Mouse (Mus musculus): Measurements from ENCODE around the gene Apoa4.

Gene Apoa4

GRCm38 (mm10) chr9:46228491-46228890, 12.0 kb upstream of the Apoa4 start, which contains the start of gene Apoa1:
Gene Apoa1 (plus strand): TSS chr9:46228580.
- no peak for DNase-seq

- DNase-seq = peak; percentile 89
These were observed 10.7 kb upstream of the Apoa4 start for GRCm38 (mm10) chr9:46229573-46230449.

- DNase-seq = no peak
These were observed 10.0 kb upstream of the Apoa4 start for GRCm38 (mm10) chr9:46230450-46230975.

GRCm38 (mm10) chr9:46235196-46235595, 5.3 kb upstream of the Apoa4 start:
- no peak for DNase-seq

- no peak for DNase-seq
These were observed 5.1 kb upstream of the Apoa4 start, which contains the start of gene Apoc3 for GRCm38 (mm10) chr9:46235596-46235648. Gene Apoc3 (minus strand): TSS chr9:46235636.

GRCm38 (mm10) chr9:46235649-46236048, 4.8 kb upstream of the Apoa4 start:
- no peak for DNase-seq

- no peak for DNase-seq
These were observed 1.6 kb upstream of the Apoa4 start for GRCm38 (mm10) chr9:46238850-46239249.

- DNase-seq = no peak
These were observed 1.3 kb downstream of the Apoa4 start for GRCm38 (mm10) chr9:46241818-46242217.

- no peak for DNase-seq
These were observed 2.6 kb downstream of the Apoa4 start for GRCm38 (mm10) chr9:46243122-46243521.

GRCm38 (mm10) chr9:46243584-46243983, 3.1 kb downstream of the Apoa4 start:
- DNase-seq = no peak

- peak; percentile 68 for DNase-seq
These were observed 6.3 kb downstream of the Apoa4 start for GRCm38 (mm10) chr9:46246752-46247324.

GRCm38 (mm10) chr9:46256177-46256576, 15.7 kb downstream of the Apoa4 start:
- DNase-seq = no peak

- DNase-seq = no peak
These were observed 16.3 kb downstream of the Apoa4 start for GRCm38 (mm10) chr9:46256658-46257385.

GRCm38 (mm10) chr9:46257546-46257945, 17.1 kb downstream of the Apoa4 start:
- no peak for DNase-seq

GRCm38 (mm10) chr9:46259111-46259510, 18.6 kb downstream of the Apoa4 start:
- DNase-seq = no peak

- no peak for DNase-seq
These were observed 20.6 kb downstream of the Apoa4 start for GRCm38 (mm10) chr9:46261131-46261530.

GRCm38 (mm10) chr9:46268343-46268873, 27.9 kb downstream of the Apoa4 start, which contains the start of gene Apoa5:
Gene Apoa5 (plus strand): TSS chr9:46268633.
- DNase-seq = no peak

- no peak for DNase-seq
These were observed 28.6 kb downstream of the Apoa4 start for GRCm38 (mm10) chr9:46269125-46269524.

GRCm38 (mm10) chr9:46270782-46271181, 30.3 kb downstream of the Apoa4 start:
- no peak for DNase-seq

GRCm38 (mm10) chr9:46272070-46272469, 31.6 kb downstream of the Apoa4 start:
- no peak for DNase-seq

GRCm38 (mm10) chr9:46272677-46273454, 32.4 kb downstream of the Apoa4 start, which contains the start of gene Zpr1:
Gene Zpr1 (plus strand): TSS chr9:46273064.
- DNase-seq = peak; percentile 86

GRCm38 (mm10) chr9:46274494-46274893, 34.0 kb downstream of the Apoa4 start:
- DNase-seq = no peak

All from right cerebral cortex, postnatal 14 days (tissue).